Mouse (Mus musculus) layer of hippocampus, adult 18-20 months (tissue): ENCODE data around the gene Gid8. TPM values are rescaled to one million over a fixed set of nuclear protein-coding genes. Genes with fewer than 3 reads are reported as not detected.

Source experiments
- DNase-seq, 2 experiments: peaks; one replicate each; pipeline ENCODE4 v3.0.0; 2022; ENCODE audit warnings: low spot score in 2 of 2
- total RNA-seq, 2 experiments: library from RNA; stranded (reverse); gene quantifications; 2 replicates each; pipeline ENCODE4 v1.2.3; 2021

Gid8 gene
- total RNA-seq, 2 experiments from 2014 or later, result 58.6 to 61.5 TPM

- peak; percentile 75 to 92 for DNase-seq
These were observed 35.5 kb downstream of the Gid8 start for GRCm38 (mm10) chr2:180745248-180745927.

- no peak for DNase-seq
These were observed 36.8 kb downstream of the Gid8 start for GRCm38 (mm10) chr2:180746569-180747192.

- no peak for DNase-seq
These were observed 39.0 kb downstream of the Gid8 start for GRCm38 (mm10) chr2:180748904-180749303.

GRCm38 (mm10) chr2:180754976-180755688 lies 45.2 kb downstream of the Gid8 start:
- DNase-seq, result no peak

GRCm38 (mm10) chr2:180755896-180756295 lies 46.0 kb downstream of the Gid8 start:
- DNase-seq, result no peak

- no peak for DNase-seq
These were observed 46.9 kb downstream of the Gid8 start for GRCm38 (mm10) chr2:180756786-180757185.

GRCm38 (mm10) chr2:180758513-180759263 lies 48.8 kb downstream of the Gid8 start:
- DNase-seq, result no peak

GRCm38 (mm10) chr2:180764986-180765385 lies 55.1 kb downstream of the Gid8 start:
- no peak for DNase-seq

GRCm38 (mm10) chr2:180765713-180766112 lies 55.8 kb downstream of the Gid8 start:
- no peak for DNase-seq

Other genes with a start within 250 kb of the Gid8 start
- gene Ntsr1, start 210.1 kb upstream of the Gid8 start, total RNA-seq, result 1 to 10 TPM; 2.7 to 3.5 TPM
- gene Mrgbp, start 128.8 kb upstream of the Gid8 start, total RNA-seq, result 10 to 100 TPM; 19.5 to 20.1 TPM
- gene Ogfr, start 120.9 kb upstream of the Gid8 start, total RNA-seq, result 10 to 100 TPM; 35.5 to 37.1 TPM
- 1 to 10 TPM; 5.8 to 6.7 TPM for gene Col9a3, start 112.3 kb upstream of the Gid8 start, total RNA-seq
- under 1 TPM; 0.18 to 0.25 TPM for gene Tcfl5, start 67.4 kb upstream of the Gid8 start, total RNA-seq
- gene Dido1, start 118 bp upstream of the Gid8 start, total RNA-seq, result 10 to 100 TPM; 53.2 to 54.6 TPM
- under 1 TPM; 0.27 to 0.48 TPM for gene Slc17a9, start 15.1 kb downstream of the Gid8 start, total RNA-seq
- not detected for gene Bhlhe23, start 66.8 kb downstream of the Gid8 start, total RNA-seq
- 10 to 100 TPM; 50.9 to 55.6 TPM for gene Ythdf1, start 210.8 kb downstream of the Gid8 start, total RNA-seq
- under 1 TPM; 0.27 to 0.28 TPM for gene Birc7, start 218.9 kb downstream of the Gid8 start, total RNA-seq
- gene Nkain4, start 244.6 kb downstream of the Gid8 start, total RNA-seq, result 10 to 100 TPM; 52.7 to 54.2 TPM